Mouse (Mus musculus): Measurements from ENCODE around the gene Tsnax. TPM values are rescaled to one million over a fixed set of nuclear protein-coding genes. Genes with fewer than 3 reads are reported as not detected.

The Tsnax gene
- polyA plus RNA-seq, 1 experiment from 2014 or later, result 136 TPM

Small RNA genes within 50 kb of the gene (microRNA-seq; reads per million reads assigned to microRNA genes)
- gene Gm22197, result not detected

Other genes starting within 250 kb of the Tsnax start
- gene Trim67, start 219.9 kb upstream of the Tsnax start, polyA plus RNA-seq (2015; fragmentation: Nextera tagmentation; extraction: Ambion mirVana), result 0.18 and 0.19 TPM in 2 replicates
- 91.6 and 94.7 TPM in 2 replicates for gene Gnpat, start 150.0 kb upstream of the Tsnax start, polyA plus RNA-seq (2015; fragmentation: Nextera tagmentation; extraction: Ambion mirVana)
- 52.7 and 53.9 TPM in 2 replicates for gene 2810004N23Rik, start 149.9 kb upstream of the Tsnax start, polyA plus RNA-seq (2015; fragmentation: Nextera tagmentation; extraction: Ambion mirVana)
- gene Exoc8, start 115.3 kb upstream of the Tsnax start, polyA plus RNA-seq (2015; fragmentation: Nextera tagmentation; extraction: Ambion mirVana), result 9.4 and 9.9 TPM in 2 replicates
- 10.4 and 10.7 TPM in 2 replicates for gene Sprtn, start 115.1 kb upstream of the Tsnax start, polyA plus RNA-seq (2015; fragmentation: Nextera tagmentation; extraction: Ambion mirVana)
- gene Egln1, start 63.7 kb upstream of the Tsnax start, polyA plus RNA-seq (2015; fragmentation: Nextera tagmentation; extraction: Ambion mirVana), result 15.0 and 16.3 TPM in 2 replicates
- 3.0 and 3.3 TPM in 2 replicates for gene Disc1, start 41.2 kb downstream of the Tsnax start, polyA plus RNA-seq (2015; fragmentation: Nextera tagmentation; extraction: Ambion mirVana)

Data from embryonic facial prominence, embryonic 13.5 days (tissue).